Mouse (Mus musculus): ENCODE data around the gene Tff3. TPM values are rescaled to one million over a fixed set of nuclear protein-coding genes. Genes with fewer than 3 reads are reported as not detected.

Gene Tff3
- polyA plus RNA-seq, 2 experiments, result 10.1 to 27.4 TPM

DNA sequence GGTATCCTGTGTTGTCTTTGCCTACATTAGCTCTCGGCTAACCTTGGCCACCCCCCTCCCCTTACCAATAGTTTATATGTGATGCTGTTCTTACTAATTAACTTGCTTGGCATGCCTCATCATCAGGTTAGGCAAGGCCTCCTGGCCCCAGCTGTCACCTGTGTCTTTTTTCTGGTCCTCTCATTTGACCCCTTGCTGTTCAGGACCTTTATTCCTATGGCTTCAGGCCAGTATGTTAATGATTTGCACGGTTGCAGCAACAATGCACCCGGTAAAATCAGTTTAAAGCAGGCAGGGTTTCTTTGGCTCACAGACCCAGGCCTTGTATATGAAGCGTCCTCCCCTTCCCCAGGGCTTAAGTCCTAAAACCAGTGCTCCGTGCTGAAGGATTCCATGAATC is 23.1 kb upstream of the Tff3 start:
- Histone ChIP-seq H3K9me3 (ENCODE audit: control insufficient read depth, low read length) (no peaks in the 10 kb centered on the region), H3K9ac (replicated peaks) (no peak overlapping the region), H3K36me3 (replicated peaks; ENCODE audit: control insufficient read depth, insufficient read depth, low read depth) (no peaks in the 10 kb centered on the region), H3K27me3 (ENCODE audit: control insufficient read depth, insufficient read depth, low read length) (no peaks in the 10 kb centered on the region), H3K4me1 (replicated peaks; ENCODE audit: control insufficient read depth in 2 of 2, insufficient read depth in 2 of 2, low read length in 1 of 2) (peaks cover 0 to 5% of the 10 kb centered on the region in 2 experiments; a peak in 1 of 4 replicates), H3K27ac (no peak overlapping the region), H3K4me2 (ENCODE audit: low read depth) (peak overlapping the region; percentile 9; the same call in 1 of the 2 replicates), H3K4me3 (ENCODE audit: insufficient read depth in 1 of 2, low read depth in 2 of 2, low read length in 2 of 2) (no peak overlapping the region)
- DNase-seq (ENCODE audit: low read depth in 3 of 3, low spot score in 3 of 3), result peak in 2 of 3 experiments; percentile 14 to 17
- TF ChIP-seq CTCF (IDR thresholded peaks at IDR 0.05; ENCODE audit: low read depth) (no peak), EP300 (IDR thresholded peaks at IDR 0.05; ENCODE audit: low read depth) (no peak)
- 51% methylated on average over 5 of the region's 5 CpGs for WGBS (ENCODE audit: insufficient replicate concordance)
- 0 out of 2 replicates have a peak, but pooled peaks have one; percentile 41 for ATAC-seq (ENCODE audit: insufficient read depth)

- 38% methylated on average over 9 of the region's 9 CpGs for WGBS (ENCODE audit: insufficient replicate concordance)
- ATAC-seq (ENCODE audit: insufficient read depth) (no peak), DNase-seq (ENCODE audit: low read depth in 3 of 3, low spot score in 3 of 3) (no peak)
- Histone ChIP-seq H3K9ac (replicated peaks) (no peak overlapping the region), H3K36me3 (replicated peaks; ENCODE audit: control insufficient read depth, insufficient read depth, low read depth) (no peaks in the 10 kb centered on the region), H3K4me1 (replicated peaks; ENCODE audit: control insufficient read depth in 2 of 2, insufficient read depth in 2 of 2, low read length in 1 of 2) (no peaks in the 10 kb centered on the region), H3K27ac (no peak overlapping the region), H3K4me3 (ENCODE audit: insufficient read depth in 1 of 2, low read depth in 2 of 2, low read length in 2 of 2) (no peak overlapping the region), H3K27me3 (ENCODE audit: control insufficient read depth, insufficient read depth, low read length) (no peaks in the 10 kb centered on the region), H3K9me3 (ENCODE audit: control insufficient read depth, low read length) (no peaks in the 10 kb centered on the region), H3K4me2 (ENCODE audit: low read depth) (no peak overlapping the region)
- no peak for TF ChIP-seq EP300 (IDR thresholded peaks at IDR 0.05; ENCODE audit: low read depth)
- TF ChIP-seq CTCF (IDR thresholded peaks at IDR 0.05; ENCODE audit: low read depth), result no peak
Measured at GRCm38 (mm10) chr17:31145998-31146397, 16.6 kb upstream of the Tff3 start.

DNA sequence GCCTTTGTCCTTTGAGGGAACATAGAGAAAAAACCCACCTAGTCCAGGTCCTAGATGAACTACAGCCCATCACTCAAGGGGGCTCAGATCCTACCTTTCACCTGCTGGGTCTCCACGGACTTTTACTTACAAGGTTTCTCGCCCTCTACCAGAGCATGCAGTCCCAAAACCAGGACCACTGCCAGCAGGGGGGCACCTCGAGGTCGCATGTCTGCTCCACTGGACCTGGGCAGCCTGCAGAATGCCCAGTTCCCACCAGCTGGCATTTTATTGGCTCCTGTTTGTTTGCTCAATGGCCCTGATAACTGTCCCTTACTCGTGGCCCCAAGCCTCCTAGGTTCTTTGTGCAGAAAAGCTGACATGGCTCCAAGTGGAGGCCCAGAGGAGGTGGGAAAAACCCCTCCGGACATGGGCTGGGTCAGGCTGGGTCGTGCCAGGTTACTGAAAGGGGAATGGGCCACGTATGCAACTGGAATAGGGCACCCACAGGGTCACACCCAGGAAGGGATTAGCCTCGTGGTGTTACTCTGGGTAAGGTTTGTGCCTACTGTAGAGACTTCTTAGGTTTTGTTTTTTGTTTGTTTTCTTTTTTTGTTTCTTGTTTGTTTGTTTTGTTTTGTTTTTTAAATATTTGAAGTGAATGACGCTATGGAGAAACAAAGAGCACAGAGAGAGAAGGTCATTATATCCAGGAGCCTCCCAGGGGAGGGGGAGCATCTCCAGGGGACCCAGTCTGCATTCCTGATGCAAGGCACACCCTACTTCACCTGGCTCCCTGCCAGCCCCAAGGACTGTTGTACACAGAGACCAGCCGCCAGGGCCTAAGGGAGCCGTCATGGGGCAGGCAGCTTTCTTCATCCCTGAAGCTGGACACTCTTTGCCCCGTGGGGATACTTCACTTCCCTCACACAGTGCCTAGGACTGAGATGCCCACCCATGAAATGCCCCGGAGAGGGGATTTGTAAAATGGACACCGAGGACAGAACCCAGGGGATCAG is 14.9 kb upstream of the Tff3 start, which contains the start of gene Tff2:
TSS of gene Tff2 (minus strand) at position 243 of the 998 bp plus-strand sequence.
- Histone ChIP-seq H3K27ac (no peak within 1 kb of the TSS), H3K4me3 (ENCODE audit: insufficient read depth in 1 of 2, low read depth in 2 of 2, low read length in 2 of 2) (no peak within 1 kb of the TSS), H3K4me2 (ENCODE audit: low read depth) (no peak within 1 kb of the TSS), H3K36me3 (replicated peaks; ENCODE audit: control insufficient read depth, insufficient read depth, low read depth) (no peaks in the 10 kb centered on the region), H3K4me1 (replicated peaks; ENCODE audit: control insufficient read depth in 2 of 2, insufficient read depth in 2 of 2, low read length in 1 of 2) (no peaks in the 10 kb centered on the region), H3K9ac (replicated peaks) (no peak within 1 kb of the TSS), H3K27me3 (ENCODE audit: control insufficient read depth, insufficient read depth, low read length) (no peaks in the 10 kb centered on the region), H3K9me3 (ENCODE audit: control insufficient read depth, low read length) (no peaks in the 10 kb centered on the region)
- WGBS (ENCODE audit: insufficient replicate concordance), result 58% methylated on average over 15 of the region's 15 CpGs
- TF ChIP-seq EP300 (IDR thresholded peaks at IDR 0.05; ENCODE audit: low read depth) (no peak), CTCF (IDR thresholded peaks at IDR 0.05; ENCODE audit: low read depth) (no peak)
- ATAC-seq (ENCODE audit: insufficient read depth) (no peak), DNase-seq (ENCODE audit: low read depth in 3 of 3, low spot score in 3 of 3) (no peak)

DNA sequence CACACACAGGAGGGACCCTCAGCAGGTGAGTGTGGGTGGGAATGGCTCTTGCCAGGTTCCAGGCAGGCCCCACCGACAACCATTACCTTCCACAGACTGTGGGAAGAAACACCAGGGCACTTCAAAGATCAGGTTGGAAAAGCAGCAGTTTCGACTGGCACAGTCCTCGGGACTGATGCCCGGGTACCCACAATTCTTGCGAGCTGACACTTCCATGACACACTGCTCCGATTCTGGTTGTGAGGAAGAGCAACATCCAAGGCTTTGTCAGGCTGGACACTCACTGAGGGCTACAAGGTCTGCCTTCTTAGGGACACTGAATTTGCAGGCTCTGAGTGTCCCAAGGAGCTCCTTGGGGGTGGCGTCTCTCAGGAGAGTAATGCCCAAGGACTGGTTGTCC is 12.7 kb upstream of the Tff3 start:
- ATAC-seq (ENCODE audit: insufficient read depth) (no peak), DNase-seq (ENCODE audit: low read depth in 3 of 3, low spot score in 3 of 3) (no peak)
- no peaks in the 10 kb centered on the region for H3K27me3 ChIP-seq (ENCODE audit: control insufficient read depth, insufficient read depth, low read length)
- no peak overlapping the region for H3K4me3 ChIP-seq (ENCODE audit: insufficient read depth in 1 of 2, low read depth in 2 of 2, low read length in 2 of 2)
- H3K36me3 ChIP-seq (replicated peaks; ENCODE audit: control insufficient read depth, insufficient read depth, low read depth), result no peaks in the 10 kb centered on the region
- H3K9me3 ChIP-seq (ENCODE audit: control insufficient read depth, low read length), result no peaks in the 10 kb centered on the region
- H3K4me1 ChIP-seq (replicated peaks; ENCODE audit: control insufficient read depth in 2 of 2, insufficient read depth in 2 of 2, low read length in 1 of 2), result no peaks in the 10 kb centered on the region
- H3K27ac ChIP-seq, result no peak overlapping the region
- H3K9ac ChIP-seq (replicated peaks), result no peak overlapping the region
- no peak overlapping the region for H3K4me2 ChIP-seq (ENCODE audit: low read depth)
- 70% methylated on average over 7 of the region's 7 CpGs for WGBS (ENCODE audit: insufficient replicate concordance)
- TF ChIP-seq CTCF (IDR thresholded peaks at IDR 0.05; ENCODE audit: low read depth) (no peak), EP300 (IDR thresholded peaks at IDR 0.05; ENCODE audit: low read depth) (no peak)

GRCm38 (mm10) chr17:31138398-31138797 is 9.0 kb upstream of the Tff3 start:
- Histone ChIP-seq H3K4me2 (ENCODE audit: low read depth) (no peak overlapping the region), H3K9me3 (ENCODE audit: control insufficient read depth, low read length) (no peaks in the 10 kb centered on the region), H3K9ac (replicated peaks) (no peak overlapping the region), H3K4me3 (ENCODE audit: insufficient read depth in 1 of 2, low read depth in 2 of 2, low read length in 2 of 2) (no peak overlapping the region), H3K4me1 (replicated peaks; ENCODE audit: control insufficient read depth in 2 of 2, insufficient read depth in 2 of 2, low read length in 1 of 2) (peaks cover 0 to 4% of the 10 kb centered on the region in 2 experiments; a peak in 1 of 4 replicates), H3K27me3 (ENCODE audit: control insufficient read depth, insufficient read depth, low read length) (no peaks in the 10 kb centered on the region), H3K36me3 (replicated peaks; ENCODE audit: control insufficient read depth, insufficient read depth, low read depth) (no peaks in the 10 kb centered on the region), H3K27ac (no peak overlapping the region)
- no peak for ATAC-seq (ENCODE audit: insufficient read depth)
- DNase-seq (ENCODE audit: low read depth in 3 of 3, low spot score in 3 of 3), result peak in 2 of 3 experiments; percentile 40 to 43
- WGBS (ENCODE audit: insufficient replicate concordance), result 13% methylated on average over 5 of the region's 5 CpGs
- peak; percentile 86 for TF ChIP-seq CTCF (IDR thresholded peaks at IDR 0.05; ENCODE audit: low read depth)
- no peak for TF ChIP-seq EP300 (IDR thresholded peaks at IDR 0.05; ENCODE audit: low read depth)
